Mouse (Mus musculus) brain, embryonic 18.5 days (tissue): ENCODE measurements around the gene Tgfbrap1.

Experiments used
- DNase-seq: peaks from one replicate; pipeline ENCODE4 v3.0.0-alpha.2; 2012; ENCODE audit warnings: low read depth, low spot score

Tgfbrap1 gene

DNA sequence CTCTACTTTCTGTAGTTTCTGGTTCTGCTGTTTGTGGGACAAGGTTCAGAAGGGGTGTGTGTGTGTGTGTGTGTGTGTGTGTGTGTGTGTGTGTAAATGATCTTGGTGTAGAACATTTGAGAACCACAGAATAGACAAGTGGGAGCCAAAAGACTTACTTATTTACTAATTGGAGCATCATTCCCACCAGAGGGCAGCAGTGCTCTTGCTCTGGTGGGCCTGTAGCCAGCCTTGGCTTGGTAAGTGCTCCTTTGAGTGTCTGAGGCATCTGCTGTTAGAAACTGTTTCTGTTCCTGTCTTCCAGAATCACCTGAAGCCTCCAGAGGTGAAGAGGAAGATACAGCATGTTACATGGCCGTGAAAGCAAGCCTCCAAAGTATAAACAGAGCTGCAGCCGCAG, 14.4 kb upstream of the Tgfbrap1 start:
- DNase-seq, result peak; percentile 26

DNA sequence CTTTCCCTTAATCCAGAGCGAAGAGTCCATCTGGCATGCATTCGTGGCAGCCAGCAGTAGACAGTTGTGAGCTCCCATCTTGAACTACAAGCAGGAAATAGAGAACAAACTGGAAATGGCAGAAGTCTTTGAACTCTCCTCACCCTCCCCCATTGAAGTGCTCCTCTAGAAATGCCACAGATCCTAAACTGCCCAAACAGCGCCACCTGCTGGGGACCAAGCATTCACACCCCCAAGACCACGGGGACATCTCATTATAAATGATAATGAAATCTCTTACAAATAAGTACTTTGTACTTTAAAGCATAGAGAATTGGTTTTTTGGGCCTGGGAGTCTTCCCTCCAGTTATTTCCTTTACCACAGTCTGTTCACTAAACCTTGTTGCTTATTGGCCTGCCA, 12.1 kb upstream of the Tgfbrap1 start:
- no peak for DNase-seq

DNA sequence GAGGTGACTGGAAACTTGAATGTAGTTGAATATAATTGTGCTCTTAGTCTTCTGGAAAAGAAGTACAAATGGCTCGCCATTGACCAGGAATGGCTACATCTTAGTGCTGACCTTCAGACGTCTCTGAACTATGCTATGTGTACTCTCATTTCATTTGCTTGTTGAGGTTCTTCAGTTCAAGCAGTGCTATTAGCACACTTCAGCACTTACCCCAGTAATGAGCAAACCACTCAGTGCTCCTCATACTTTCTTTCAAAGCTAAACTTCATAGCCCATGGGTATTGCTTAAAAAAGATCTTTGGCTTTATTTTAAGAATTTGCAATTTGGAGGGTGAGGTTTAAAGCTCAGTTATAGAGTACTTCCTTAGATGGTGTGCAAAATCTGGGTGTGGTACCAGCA, 10.3 kb upstream of the Tgfbrap1 start:
- DNase-seq, result no peak

DNA sequence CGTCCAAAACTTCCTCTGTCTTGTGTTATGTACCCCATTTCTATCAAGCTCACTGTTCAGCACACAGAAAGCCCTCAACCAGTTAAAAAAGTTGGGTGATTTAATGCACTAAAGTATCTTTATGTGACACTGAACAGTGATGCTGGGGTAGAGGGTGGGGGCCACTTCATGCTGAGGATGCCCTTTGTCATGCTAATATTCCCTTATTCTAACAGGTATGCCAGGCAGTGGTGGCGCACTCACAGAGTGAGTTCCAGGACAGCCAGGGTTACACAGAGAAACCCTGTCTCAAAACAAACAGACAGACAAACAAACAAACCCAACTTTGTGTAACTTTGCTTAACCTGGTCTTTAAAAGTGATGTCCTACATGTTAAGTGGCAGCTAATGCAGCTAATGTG, 4.2 kb downstream of the Tgfbrap1 start:
- no peak for DNase-seq

DNA sequence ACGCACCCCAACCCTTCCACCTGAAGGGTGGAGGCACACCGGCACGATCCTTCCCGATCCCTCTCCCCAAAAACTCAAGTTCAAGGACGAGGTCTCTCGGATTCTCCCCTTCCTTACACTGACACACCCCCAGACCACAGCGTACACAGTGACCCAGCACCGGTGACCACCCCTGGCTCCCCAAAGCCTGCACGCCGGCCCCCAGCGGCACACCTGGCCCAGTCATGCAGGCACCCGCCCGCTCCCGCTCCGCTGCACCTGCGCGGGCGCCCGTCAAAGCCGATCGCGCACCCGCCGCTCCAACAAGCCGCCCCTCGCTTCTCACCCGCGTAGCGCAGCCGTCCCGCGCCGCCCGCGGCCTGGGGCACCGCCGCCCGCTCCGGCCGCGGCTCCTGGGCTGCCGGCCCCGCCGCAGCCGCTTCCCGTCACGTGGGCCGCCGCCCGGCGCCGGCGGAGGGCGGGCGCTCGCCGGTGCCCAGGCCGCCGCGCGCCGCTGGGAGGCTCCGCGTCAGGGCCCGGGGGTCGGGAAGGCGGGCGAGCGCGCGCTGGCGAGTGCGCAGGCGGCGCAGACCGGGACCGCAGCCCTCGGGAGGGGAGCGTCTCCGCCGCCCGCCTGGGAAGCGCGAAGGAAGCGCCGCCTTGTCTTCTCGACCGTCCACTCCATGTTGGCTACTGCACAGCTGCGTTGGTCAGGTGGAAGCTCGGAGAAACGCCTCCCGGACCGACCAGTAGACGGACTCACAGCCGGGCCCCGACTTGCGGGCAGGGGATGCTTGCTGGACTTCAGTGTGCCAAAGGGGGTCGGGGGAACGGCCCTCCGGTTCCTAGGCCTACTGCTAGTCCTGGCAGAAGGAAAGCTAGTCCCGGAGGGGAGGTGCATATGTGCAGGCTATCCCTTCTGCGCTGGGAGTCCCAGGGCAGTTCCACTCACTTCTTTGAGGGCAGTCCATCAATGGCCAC, 6.1 kb downstream of the Tgfbrap1 start:
- peak; percentile 4 for DNase-seq

DNA sequence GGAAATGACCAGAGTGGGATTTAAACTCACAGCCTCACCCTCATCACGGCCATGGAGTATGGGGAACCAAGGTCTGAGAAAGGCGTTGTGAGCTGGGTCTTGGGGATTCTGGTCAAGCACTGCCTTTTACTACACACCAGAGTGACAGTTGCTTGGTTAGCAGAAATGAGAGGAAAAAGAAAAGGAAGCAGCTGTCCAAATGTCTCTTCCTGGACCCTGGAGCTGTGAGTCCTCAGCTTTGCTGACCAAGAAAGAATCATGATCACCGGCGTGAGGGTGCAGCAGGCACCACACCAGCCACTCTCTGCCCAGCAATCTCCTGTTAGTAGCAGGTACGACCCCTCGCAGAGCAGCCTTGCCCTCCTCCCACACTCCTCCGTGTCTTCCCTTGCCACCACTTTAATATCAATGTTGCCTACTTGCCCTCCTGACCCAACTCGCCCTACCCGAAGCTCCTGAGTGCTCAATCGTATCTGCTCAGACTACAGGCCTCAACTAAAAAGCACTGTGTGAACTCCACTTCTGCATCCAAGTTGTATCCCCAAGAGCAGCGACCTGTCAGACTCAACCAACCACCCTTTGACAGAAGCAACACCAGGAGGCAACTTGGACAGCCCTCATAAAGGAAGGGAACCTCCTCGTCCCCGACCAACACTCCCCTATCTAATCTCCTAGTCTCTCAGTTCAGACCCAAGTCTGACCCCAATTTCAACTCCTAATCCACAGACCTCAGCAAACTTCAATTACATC, 7.0 kb downstream of the Tgfbrap1 start:
- no peak for DNase-seq

DNA sequence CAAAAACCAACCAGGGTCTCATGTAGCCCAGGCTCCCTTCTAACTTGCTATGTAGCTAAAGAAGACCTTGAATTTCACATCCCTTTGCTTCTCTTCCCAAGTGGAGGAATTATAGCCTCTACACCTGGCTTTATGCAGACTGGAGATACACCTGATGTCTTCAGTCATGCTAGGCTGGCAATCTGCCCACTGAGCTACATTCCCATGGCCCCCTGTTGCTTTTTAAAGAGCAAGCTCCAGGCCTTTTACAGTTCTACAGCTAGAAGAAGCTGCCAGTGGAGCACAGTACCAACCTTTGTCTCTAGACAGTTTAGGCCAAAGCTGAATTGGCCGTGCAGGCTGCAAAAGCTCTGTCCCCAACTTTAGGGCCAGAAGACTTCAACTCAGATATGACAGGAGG, 8.0 kb downstream of the Tgfbrap1 start:
- no peak for DNase-seq

DNA sequence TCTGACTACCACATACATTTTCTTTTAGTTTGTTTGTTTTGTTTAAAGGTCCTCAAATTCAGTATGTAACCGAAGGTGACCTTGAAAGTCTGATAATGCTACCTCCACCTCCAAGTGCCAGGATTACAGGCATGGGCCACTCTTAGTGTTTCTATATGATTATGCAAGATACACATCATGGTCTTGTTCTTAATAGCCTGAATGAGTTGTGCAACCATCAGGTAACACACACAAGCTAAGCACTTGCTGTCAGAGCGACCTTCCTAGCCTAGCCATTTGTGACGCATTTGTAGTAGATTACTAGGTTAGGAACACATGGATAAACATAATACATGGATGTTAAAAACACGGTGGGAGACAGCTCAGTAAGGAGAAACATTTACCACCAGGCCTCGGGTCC, 15.5 kb downstream of the Tgfbrap1 start:
- DNase-seq, result no peak

DNA sequence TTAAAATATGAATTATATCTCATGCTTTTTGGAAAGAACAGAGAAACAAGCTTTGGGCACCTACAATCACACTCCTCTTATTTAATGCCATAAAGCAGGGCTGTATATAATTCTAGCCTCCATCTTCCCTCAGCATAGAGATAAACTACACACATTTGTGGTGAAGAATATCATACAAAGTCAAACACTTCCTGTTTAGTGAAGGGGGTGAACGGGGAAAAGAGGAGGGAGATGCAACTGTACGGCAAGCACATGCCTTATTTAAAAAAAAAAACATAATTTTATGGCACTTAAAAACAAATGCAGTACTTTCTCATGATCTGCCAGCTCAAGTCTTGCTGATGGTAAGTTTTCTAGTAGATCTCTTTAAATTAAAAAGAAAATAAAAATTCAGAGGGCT, 20.3 kb downstream of the Tgfbrap1 start:
- DNase-seq, result no peak

DNA sequence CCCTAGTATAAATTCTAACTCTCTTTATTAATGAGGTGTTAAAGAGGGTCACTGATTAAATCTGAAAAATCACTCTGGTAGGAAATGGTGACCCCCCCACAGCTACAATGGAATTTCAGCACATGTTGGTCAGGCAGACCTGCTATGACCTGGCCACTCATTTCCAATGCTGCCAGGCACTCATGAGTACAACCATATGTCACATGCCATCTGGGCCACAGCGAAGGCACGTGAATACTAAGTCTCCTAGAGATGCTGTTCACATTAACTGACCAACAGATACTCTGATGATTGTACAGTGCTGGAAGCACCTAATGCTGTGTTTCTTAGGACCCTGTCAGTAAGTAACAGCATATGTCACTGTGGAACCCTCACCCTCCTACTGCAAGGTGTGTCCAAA, 23.6 kb downstream of the Tgfbrap1 start:
- no peak for DNase-seq

DNA sequence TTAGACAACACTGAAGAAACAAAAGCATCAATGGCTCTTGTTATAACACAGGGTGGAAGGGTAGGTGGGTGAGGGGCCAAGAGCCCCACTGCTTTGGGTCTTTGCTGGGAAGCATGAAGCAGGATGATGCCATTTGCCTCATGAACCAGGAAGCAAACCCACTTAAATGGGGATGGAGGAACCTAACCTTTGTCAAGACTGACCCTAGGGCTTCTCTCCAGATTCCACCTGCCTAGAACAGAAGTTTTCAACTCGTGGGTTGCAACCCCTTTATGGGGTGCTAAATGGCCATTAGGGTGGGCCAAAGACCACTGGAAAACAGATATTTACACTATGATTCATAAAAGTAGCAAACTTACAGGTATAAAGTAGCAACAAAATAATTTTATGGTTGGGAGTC, 25.9 kb downstream of the Tgfbrap1 start:
- DNase-seq, result no peak

DNA sequence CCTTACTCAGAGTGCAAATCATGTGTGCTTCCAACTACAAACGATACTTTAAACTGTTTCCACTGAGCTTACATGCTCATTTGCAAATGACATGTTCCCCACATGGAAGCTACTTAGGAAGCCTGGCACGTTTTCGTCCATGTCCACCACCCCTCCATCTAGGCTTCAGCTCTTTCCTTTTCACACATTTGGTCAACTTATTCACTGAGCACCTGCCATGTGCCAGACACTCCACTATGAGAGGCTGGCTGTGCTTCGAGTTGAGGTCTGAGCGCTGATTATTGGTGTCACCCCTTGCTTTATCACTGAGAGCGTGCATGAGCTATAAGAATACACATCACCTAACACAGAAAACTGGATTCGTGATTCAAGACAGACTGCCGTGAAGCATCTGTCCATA, 26.4 kb downstream of the Tgfbrap1 start:
- DNase-seq, result no peak

DNA sequence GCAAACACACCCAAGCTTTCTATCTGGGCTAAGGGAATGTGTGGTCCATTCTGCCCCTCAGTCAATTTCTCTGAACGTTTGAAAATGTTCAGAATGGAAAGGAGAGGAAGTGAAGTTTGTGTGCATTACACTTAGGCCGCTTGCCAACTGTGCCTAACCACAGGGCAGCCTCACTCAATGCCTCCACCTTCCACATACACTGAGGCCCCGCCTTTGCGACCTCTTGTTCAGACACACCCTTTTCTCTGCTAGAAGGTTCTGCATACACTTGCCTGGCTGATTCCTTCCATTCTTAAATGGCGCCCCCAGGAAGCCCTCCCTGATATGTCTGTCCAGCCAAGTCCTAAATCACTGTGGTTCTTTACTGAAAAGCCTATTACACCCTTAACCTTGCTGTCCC, 27.7 kb downstream of the Tgfbrap1 start:
- no peak for DNase-seq

DNA sequence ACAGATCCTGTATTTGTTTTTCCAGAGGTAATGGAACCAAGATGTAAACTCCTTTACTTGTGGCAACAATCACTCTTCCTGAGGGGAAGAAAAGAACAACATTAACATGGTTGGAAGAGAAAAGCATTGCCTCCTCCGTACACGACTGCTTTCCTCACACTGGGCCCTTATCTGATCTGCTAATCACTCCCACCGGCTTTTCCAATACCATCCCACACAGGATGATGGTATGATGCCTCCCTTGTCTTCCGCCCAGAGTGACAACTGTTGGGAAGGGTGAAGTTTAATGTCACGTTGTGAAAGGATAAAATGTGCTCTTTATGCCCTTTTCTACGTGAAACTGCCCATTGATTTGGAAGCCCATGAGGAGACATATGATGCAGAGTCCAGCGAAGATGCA, 30.9 kb downstream of the Tgfbrap1 start:
- no peak for DNase-seq

DNA sequence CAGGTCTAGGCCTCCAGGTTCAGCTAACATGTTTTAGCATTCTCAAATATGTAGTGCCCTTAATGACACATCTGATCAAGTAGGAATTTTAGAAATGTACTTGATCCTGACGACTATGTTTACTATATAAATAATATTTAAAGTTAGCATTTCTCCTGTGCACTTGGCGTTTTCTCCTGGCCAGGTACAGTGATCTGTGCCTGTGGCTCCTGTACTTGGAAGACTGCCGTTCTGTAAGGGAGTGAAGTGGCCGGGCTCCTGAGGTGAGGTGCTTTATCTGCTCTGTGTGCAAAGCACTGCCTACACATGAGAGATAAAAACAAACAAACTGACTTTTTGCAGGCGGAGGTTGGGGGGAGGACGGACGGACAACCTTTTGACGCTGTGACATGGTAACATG, 31.9 kb downstream of the Tgfbrap1 start:
- DNase-seq, result no peak

DNA sequence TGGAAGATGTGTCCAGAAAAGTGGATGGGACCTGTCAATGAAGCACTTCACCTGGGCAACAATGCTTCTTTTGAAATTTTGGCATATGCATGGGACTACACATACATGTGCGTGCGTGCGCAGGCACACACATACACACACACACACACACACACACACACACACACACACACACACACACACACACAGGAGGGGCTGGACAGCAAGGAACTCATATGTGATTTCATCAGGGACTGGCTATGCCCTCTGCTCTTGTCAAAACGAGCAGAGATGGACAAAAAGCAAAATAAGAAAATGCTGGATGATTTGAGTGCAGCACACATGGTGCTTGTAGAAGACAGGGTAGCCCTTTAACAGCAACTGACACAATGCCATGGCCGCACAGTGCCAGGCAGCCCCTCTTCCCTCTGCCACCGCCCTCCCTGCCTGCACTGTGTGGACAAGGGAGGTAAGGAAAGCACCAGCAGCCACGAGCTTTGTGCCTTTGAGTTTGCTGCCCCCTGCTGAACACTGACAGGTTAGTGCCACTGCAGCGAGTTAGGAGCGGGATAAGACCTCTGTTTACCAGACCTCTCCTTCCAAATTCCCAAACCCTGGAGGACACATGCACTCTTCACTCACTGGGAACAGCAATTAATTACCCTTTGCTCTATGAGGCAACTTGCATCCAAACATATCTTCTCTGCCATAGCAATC, 32.7 kb downstream of the Tgfbrap1 start:
- DNase-seq, result peak; percentile 46

DNA sequence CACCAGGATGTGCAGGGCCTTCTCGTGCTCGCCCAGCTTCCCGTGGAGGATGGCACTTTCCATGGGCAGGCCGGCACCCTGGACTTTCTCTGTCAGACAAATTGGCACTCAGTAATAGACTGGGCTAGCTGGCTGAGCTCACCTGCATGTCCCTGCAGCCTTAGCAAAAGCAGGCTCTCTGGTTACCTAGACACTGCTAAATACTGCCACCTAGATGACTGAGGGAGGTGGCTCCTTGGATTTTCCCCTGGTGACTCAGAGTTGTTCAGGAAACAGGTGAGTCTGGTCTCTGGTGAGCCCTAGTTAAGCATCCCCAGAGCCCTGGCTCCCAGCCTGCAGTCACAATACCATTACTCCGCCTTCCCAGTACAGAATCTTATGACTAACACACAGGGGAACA, 46.5 kb downstream of the Tgfbrap1 start:
- no peak for DNase-seq

DNA sequence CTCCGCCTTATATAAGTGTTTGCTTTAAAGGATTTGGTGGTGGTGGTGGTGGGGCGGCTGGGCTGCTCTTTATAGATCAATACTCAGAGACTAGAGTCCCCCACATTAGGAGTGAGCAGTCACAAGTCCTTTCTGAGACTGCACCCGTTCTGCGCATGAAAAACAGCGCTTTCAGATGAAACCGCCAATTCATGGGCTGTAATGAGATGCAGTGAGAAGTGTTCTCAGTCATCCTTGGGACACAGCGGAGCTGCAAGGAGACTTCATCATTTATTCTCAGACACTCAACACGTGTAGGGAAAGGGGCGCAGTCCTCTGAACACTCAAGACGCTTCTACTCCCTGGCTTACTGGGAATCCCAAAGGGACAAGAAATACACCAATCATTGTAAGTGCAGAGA, 50.6 kb downstream of the Tgfbrap1 start:
- DNase-seq, result no peak

DNA sequence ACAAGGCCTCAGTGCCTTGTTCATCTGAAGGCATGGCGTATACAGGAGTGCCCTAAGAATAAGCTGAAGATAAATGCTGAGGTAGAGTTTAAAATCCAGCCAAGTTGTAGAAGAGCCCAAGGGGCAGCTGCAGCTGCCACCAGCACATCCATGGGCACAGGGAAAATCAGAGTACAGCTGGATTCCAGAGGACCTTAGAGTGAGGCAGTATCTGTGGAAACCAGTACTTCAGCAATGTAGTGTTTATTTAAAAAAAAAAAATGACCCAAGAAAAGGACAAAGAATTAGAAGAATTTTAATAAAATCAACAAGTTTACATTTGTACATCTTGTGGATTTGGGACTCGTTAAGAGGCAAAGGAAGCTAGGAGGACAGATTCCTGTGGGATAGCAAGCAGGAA, 51.4 kb downstream of the Tgfbrap1 start:
- no peak for DNase-seq

DNA sequence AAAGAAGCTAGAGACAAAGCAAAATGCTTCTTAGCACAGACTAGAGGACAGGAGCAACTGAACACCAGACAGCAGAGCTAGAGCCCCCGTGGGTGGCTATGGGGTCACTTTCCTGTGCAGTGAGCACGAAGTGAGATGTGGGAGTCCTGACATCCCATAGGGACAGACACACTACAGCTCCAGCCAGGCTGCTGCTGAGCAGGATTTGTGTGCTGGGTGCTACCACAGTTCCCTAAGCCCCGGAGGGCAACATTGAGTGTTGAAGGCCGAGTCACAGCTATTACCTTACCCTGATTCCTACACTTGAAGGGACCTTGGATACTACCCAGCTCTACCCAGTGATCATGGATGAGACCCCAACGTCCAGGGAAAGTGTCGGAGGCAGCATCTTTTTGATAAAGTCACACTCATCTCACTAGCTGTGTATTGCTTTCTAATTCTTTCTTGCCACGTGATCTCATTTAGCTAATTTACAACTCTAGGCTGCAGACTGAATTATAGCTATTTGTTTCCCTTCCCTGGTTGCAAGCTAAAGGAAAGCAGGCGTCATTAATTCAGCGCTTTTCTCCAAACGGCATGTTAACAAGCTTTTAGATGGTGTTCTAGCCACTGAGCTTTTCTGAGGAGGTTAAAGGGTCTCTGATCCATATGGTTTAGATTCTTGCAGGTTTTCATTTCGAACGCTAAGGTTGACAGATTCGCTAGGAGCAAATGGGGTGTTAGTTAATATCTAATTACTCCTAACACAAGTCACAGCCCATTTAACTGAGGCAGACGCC, 53.0 kb downstream of the Tgfbrap1 start:
- no peak for DNase-seq

DNA sequence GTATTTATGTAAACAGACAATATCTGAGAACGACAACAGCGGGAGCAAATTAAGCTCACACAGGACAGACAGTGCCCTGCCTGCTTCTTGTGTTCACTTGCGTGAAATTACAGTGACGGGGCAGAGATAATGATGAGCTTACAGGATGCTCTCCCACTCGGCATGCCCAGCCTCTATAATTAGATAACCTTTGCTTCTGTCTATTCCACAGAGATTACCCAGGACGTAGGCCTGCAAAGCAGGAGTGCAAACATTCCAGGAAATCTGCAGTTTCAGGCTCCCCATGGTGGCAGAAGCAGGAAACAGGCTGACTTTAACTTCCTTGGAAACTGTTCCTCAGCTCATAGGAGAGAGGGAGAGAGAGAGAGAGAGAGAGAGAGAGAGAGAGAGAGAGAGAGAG, 56.2 kb downstream of the Tgfbrap1 start:
- no peak for DNase-seq

DNA sequence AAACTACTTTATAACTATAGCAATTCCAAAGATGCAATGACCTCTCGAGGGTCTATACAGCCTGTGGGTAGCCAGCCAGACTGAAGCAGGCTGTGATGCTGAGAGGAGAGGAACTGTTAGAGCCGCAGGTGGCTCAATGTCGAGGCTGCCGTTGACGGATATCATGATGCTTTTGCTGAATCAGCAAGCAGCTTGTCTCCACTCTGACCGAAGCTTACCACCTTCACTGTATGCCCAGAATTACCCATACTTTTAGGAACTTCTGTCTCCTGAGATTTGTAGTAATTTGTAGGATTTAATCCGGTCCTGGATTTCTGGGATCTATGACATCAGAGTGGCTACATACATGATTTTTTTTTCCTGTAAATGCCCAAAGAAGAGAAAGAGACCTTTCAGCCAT, 62.4 kb downstream of the Tgfbrap1 start:
- no peak for DNase-seq
